Mouse (Mus musculus) heart, postnatal 14 days (tissue): ENCODE data around the gene Golga4. TPM values are rescaled to one million over a fixed set of nuclear protein-coding genes. Genes with fewer than 3 reads are reported as not detected.

Source experiments
- DNase-seq, 2 experiments: peaks; one replicate each; pipeline ENCODE4 v3.0.0; 2021 to 2022
- intact Hi-C: fragments of 180-260 bp; cut with DNase I; formaldehyde crosslinking; loops from one replicate; pipeline ENCODE4 v1.15.1; 2025
- long read RNA-seq, 2 experiments: library from polyadenylated mRNA; stranded (forward); transcript quantifications; one replicate each; pipeline ENCODE4 v2.0.0; 2021
- total RNA-seq, 2 experiments: library from RNA; stranded (reverse); gene quantifications; 2 replicates each; pipeline ENCODE4 v1.2.3; 2021

Golga4 gene
- 100 to 1,000 TPM; 180 to 187 TPM for total RNA-seq
- long read RNA-seq, experiment 1, partial matches to known transcripts: 17 of 35 reads
- long read RNA-seq, experiment 1, other reads (novel, unspliced or antisense): 18 of 35 reads
- long read RNA-seq, experiment 2, partial matches to known transcripts: 17 of 34 reads
- long read RNA-seq, experiment 2, other reads (novel, unspliced or antisense): 16 of 34 reads

DNA sequence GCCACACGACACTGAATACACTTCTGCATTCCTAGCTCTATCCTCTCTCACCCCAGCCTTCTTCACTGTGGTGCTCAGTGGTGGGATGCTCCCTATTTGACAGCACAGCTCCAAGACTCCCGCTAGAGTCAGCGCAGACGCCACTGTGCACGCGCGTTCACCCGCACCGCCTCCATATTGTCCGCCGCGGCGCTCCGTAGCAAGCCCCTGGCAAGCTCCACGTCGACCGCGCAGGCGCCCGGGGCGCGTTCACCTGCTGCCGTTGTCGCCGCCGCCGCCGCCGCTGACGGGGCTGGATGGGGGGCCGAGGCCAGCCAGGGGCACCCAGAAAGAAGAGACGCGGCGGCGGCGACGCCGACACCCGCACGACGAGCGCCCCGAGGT, at the start of gene Golga4:
TSS of gene Golga4 (plus strand) at position 248 of the 384 bp plus-strand sequence.
- DNase-seq: peak; percentile 91 to 94
- intact Hi-C loops: no loop called here

- DNase-seq: no peak
- intact Hi-C loops: no loop called here
These were observed 49.7 kb upstream of the Golga4 start for GRCm38 (mm10) chr9:118456405-118456804.

DNA sequence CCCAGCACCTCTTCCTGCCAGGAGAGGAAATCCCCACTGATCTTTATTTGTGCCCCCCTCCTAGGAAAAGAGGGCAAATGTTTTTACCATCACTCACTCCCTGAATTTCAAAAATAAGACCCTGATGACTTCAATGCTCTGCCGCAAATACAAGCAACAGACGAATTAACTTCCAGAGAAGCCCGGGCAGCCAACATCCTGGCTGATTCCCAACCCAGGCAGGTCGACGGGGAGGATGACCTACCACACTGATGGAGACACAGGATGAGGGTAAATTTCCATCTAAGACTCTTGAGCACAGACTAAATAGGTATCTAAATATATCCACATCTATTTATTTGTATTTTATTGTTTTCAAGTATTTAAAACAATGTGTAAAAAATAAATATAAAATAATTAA, 48.0 kb upstream of the Golga4 start:
- no peak for DNase-seq
- intact Hi-C loops: no loop called here

DNA sequence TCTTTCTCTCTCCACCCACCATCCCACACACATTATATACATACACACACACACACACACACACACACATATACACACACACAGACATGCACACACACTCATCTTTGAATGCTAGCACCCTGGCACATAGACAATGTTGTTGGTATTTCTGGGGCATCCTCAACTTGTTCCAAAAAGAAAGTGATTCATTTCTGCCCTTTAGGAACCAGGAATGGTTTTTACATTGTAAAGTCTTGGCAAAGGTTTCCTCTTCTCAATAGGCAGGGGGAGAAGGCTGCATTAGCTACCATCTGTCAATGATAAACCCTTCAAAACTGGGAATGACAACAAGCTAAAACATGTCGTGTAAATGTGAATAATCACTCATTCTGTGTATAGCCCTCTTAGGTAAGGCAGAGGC, 42.0 kb upstream of the Golga4 start:
- DNase-seq: no peak
- intact Hi-C loops: no loop called here

DNA sequence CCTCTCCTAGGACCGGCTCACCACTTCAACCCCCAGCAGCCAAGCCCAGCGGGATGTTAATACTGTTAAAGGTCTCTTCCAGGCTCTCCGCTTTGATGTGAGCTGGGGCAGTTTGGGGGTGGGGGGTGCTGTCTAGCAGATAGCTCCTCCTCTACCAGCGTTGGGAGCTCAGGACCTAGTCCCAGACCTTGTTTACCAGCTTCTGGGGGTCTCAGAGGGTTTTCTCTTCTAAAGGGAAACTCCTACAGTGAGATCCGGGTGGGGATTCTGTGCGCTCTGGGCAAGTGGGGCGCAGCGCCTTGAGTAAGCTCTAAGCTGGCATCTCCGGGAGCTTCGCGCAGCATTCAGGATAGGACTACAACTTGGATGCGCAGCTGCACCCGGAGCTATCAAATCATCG, 37.8 kb upstream of the Golga4 start:
- DNase-seq: no peak
- intact Hi-C loops: no loop called here

DNA sequence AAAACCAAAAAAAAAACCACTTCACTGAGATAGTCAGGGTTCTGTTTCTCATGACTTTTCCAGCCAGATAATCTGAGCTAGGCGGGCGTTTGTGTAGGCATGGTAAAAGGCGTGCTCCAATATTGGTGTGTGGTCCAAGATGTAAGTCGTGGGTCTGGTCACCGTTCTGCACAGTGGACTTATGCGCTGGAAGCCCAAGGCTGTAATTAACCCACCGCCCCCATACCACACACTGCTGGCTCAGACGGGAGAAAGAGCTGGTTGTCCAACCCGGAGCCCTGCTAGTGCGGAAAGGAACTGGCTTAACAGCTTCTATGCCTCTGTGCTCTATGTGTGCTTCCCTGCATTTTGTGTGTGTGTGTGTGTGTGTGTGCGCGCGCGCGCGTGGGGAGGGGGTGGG, 36.8 kb upstream of the Golga4 start:
- intact Hi-C loops: no loop called here

DNA sequence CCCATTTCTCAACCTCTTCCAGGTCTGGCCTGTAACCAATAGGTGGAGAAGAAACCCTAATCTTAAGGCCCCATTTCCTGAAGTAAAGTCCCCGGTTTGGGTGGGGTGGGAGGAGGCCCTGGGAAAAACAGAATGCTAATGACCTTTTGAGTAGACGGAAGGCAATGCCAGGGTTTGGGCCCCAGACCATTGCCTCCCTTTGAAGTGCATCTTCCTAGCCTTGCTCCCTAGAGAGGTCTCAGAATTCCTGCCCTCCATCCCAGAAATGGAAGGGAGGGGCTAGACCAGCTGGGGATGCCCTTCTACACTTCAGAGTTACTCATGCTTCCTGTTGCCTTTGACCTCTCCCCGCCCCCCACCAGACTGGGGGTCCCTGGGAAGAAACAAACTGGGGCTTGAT, 34.8 kb upstream of the Golga4 start:
- DNase-seq: no peak

More for the DNA sequence above, 36.8 kb upstream of the Golga4 start:
- DNase-seq: no peak

GRCm38 (mm10) chr9:118476211-118476765, 29.8 kb upstream of the Golga4 start:
- DNase-seq: no peak
- intact Hi-C loops: no loop called here

More for the DNA sequence above, 34.8 kb upstream of the Golga4 start:
- intact Hi-C loops: no loop called here

GRCm38 (mm10) chr9:118476766-118477271, 29.2 kb upstream of the Golga4 start:
- DNase-seq: no peak
- intact Hi-C loops: no loop called here

GRCm38 (mm10) chr9:118477281-118477931, 28.7 kb upstream of the Golga4 start:
- no peak for DNase-seq
- intact Hi-C loops: no loop called here

DNA sequence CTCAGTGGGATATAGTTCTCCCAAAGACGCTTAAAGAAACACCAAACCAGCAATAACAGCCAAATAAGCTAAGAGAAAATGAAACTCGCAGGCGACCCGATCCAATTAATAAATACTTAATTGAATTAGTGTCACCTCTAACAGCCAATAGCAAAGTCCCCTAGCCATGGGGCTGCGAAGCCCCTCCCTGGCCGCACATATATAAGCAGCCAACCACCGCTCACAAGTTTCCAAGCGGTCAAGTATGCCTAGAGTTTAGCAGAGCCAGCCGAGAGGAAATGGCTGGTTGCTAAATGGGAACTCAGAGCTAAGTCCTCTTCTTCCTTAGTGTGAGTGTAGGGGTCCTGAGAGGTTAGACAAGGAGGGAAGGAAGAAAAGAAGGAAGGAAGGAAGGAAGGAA, 28.1 kb upstream of the Golga4 start, which contains the start of gene Eomes:
TSS of gene Eomes (plus strand) at position 252 of the 400 bp plus-strand sequence.
- DNase-seq: no peak
- intact Hi-C loops: no loop called here

DNA sequence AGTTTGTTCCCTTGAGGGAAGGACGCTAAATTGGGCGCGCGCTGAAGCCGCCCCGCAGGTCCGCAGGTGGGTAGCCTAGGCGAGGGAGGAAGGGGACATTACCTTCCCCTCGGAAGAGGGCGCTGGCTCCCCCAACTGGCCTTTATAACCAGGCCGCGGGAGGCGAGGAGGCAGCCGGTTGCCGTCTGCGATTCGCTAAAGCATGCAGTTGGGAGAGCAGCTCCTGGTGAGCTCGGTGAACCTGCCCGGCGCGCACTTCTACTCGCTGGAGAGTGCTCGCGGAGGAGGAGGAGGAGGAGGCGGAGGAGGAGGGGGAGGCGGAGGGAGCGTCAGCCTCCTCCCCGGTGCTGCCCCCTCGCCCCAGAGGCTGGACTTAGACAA, 27.6 kb upstream of the Golga4 start:
- intact Hi-C loops: no loop called here
- peak in 1 of 2 experiments; percentile 12 for DNase-seq

GRCm38 (mm10) chr9:118478839-118479507, 27.1 kb upstream of the Golga4 start:
- intact Hi-C loops: no loop called here
- peak; percentile 38 to 42 for DNase-seq

DNA sequence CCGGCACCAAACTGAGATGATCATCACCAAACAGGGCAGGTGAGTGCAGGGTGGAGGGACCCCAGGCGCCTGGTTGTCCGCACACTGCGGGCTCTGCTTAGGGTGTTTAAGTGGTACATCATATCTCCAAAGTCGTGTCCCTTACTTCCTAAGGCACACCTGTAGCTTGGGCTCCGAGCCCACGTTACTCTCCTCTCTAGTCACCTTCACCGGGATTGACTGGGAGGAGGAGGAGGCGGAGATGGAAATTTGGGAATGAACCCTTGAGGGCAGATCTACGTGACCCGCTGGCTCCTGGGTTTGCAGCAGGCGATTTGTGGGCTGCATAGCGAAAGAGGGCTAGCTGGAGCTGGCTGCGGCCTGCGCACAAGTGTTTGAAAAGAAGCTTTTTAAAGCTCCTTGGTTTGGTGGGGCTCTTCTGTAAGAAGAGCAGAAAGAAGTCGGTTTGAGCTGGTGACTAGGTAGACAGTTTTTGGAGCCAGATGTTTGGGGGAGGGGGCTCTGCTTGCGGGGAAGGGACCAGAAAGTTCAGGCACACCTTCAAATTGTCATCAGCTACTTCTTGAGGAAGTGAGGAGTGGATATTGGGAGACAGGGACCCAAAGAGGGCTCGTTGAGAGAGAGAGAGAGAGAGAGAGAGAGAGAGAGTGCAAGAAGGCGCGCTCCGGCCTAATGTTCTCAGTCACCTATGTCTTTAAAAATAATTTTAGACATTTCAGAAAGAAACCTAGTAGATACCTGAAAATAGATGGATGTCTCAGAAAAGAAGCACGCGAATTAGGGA, 26.4 kb upstream of the Golga4 start:
- intact Hi-C loops: no loop called here

GRCm38 (mm10) chr9:118480292-118480690, 25.8 kb upstream of the Golga4 start:
- intact Hi-C loops: no loop called here
- DNase-seq: no peak

More for the DNA sequence above, 26.4 kb upstream of the Golga4 start:
- DNase-seq: no peak

- intact Hi-C loops: no loop called here
These were observed 23.9 kb upstream of the Golga4 start for GRCm38 (mm10) chr9:118482210-118482609.

GRCm38 (mm10) chr9:118486361-118487095, 19.5 kb upstream of the Golga4 start:
- intact Hi-C loops: loop anchor here (5.0 kb wide), 1 partner anchor 334 kb away; the partner anchor contains the start of gene Cmc1
- DNase-seq: no peak

More at GRCm38 (mm10) chr9:118482210-118482609, 23.9 kb upstream of the Golga4 start:
- no peak for DNase-seq

- DNase-seq: no peak
- intact Hi-C loops: loop anchor here (5.0 kb wide), 1 partner anchor 335 kb away; the partner anchor contains the start of gene Cmc1
These were observed 19.0 kb upstream of the Golga4 start for GRCm38 (mm10) chr9:118487096-118487395.

DNA sequence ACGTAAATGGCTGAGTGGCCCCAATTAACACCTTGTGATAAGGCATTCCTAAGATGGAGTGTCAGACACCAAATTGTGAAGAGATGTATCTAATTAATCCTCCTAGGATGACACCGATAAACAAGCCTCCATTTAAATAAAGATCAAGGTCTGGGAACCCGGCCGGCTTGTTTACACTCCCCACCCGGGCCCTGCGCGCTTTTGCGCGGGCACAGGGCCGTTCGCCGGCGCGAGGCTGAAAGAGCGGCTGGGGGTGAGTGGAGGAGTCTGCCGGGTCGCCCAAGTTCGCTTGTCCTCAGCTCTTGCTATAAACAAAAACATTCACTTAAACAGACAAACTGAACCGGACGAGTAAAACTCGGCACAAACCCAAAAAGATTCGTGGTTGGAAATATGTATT, 18.4 kb upstream of the Golga4 start:
- no peak for DNase-seq
- intact Hi-C loops: loop anchor here (2.0 to 5.0 kb wide), 2 partner anchors 335 to 435 kb away; partner anchors contain the start of gene Cmc1
